Mouse (Mus musculus): ENCODE results near the gene Rasip1.
A peak's percentile ranks its signal among the peaks of the same experiment; 100 is the strongest.

Gene Rasip1

GRCm38 (mm10) chr7:45623507-45623906 lies 3.8 kb upstream of the Rasip1 start:
- no peak for DNase-seq (ENCODE audit: low read depth, low spot score)

- no peak for DNase-seq (ENCODE audit: low read depth, low spot score)
Measured at GRCm38 (mm10) chr7:45624718-45625117, 2.6 kb upstream of the Rasip1 start.

- no peak for DNase-seq (ENCODE audit: low read depth, low spot score)
Measured at GRCm38 (mm10) chr7:45625481-45625880, 1.8 kb upstream of the Rasip1 start.

GRCm38 (mm10) chr7:45626571-45627076 lies 664 bp upstream of the Rasip1 start:
- DNase-seq (ENCODE audit: low read depth, low spot score), result no peak

GRCm38 (mm10) chr7:45628364-45629294 lies 1.3 kb downstream of the Rasip1 start:
- peak; percentile 52 for DNase-seq (ENCODE audit: low read depth, low spot score)

GRCm38 (mm10) chr7:45630064-45630907 lies 3.0 kb downstream of the Rasip1 start:
- no peak for DNase-seq (ENCODE audit: low read depth, low spot score)

GRCm38 (mm10) chr7:45632499-45632898 lies 5.2 kb downstream of the Rasip1 start:
- DNase-seq (ENCODE audit: low read depth, low spot score), result no peak

GRCm38 (mm10) chr7:45634946-45635681 lies 7.8 kb downstream of the Rasip1 start:
- no peak for DNase-seq (ENCODE audit: low read depth, low spot score)

GRCm38 (mm10) chr7:45635711-45636688 lies 8.7 kb downstream of the Rasip1 start:
- DNase-seq (ENCODE audit: low read depth, low spot score), result no peak

- DNase-seq (ENCODE audit: low read depth, low spot score), result no peak
Measured at GRCm38 (mm10) chr7:45637710-45638109, 10.4 kb downstream of the Rasip1 start.

- DNase-seq (ENCODE audit: low read depth, low spot score), result peak; percentile 97
Measured at GRCm38 (mm10) chr7:45638623-45639401, 11.5 kb downstream of the Rasip1 start.

GRCm38 (mm10) chr7:45639561-45640027 lies 12.3 kb downstream of the Rasip1 start, which contains the start of gene Mamstr:
Mamstr (plus strand) TSS chr7:45639977.
- DNase-seq (ENCODE audit: low read depth, low spot score), result no peak

- DNase-seq (ENCODE audit: low read depth, low spot score), result no peak
Measured at GRCm38 (mm10) chr7:45640191-45640957, 13.1 kb downstream of the Rasip1 start.

- no peak for DNase-seq (ENCODE audit: low read depth, low spot score)
Measured at GRCm38 (mm10) chr7:45641391-45642040, 14.2 kb downstream of the Rasip1 start.

GRCm38 (mm10) chr7:45642083-45642482 lies 14.8 kb downstream of the Rasip1 start:
- no peak for DNase-seq (ENCODE audit: low read depth, low spot score)

- no peak for DNase-seq (ENCODE audit: low read depth, low spot score)
Measured at GRCm38 (mm10) chr7:45642503-45643255, 15.4 kb downstream of the Rasip1 start.
